Mouse (Mus musculus) megakaryocyte, embryonic 14.5 days (primary cell): ENCODE data around the gene Klk8. TPM values are rescaled to one million over a fixed set of nuclear protein-coding genes. Genes with fewer than 3 reads are reported as not detected.

Source experiments
- H3K27me3 ChIP-seq: replicated peaks from 2 replicates; pipeline ENCODE3; 2012; ENCODE audit warnings: inconsistent platforms
- H3K36me3 ChIP-seq: replicated peaks from 2 replicates; pipeline ENCODE3; 2012; ENCODE audit warnings: low read length, inconsistent platforms, mixed read lengths
- H3K4me1 ChIP-seq: 2 replicates; pipeline ENCODE4 v1.6.1; 2012; ENCODE audit warnings: inconsistent platforms
- H3K4me3 ChIP-seq: replicated peaks from 2 replicates; pipeline ENCODE3; 2012; ENCODE audit warnings: moderate library complexity, mild to moderate bottlenecking, inconsistent platforms
- H3K9me3 ChIP-seq: 2 replicates; pipeline ENCODE4 v1.6.1; 2012; ENCODE audit warnings: inconsistent platforms
- FLI1 ChIP-seq: IDR thresholded peaks from 2 replicates; pipeline ENCODE4 v1.6.1; 2012; ENCODE audit warnings: low read length, inconsistent platforms, mixed read lengths
- GATA1 ChIP-seq: IDR thresholded peaks from 3 replicates; pipeline ENCODE4 v1.6.1; 2012; ENCODE audit warnings: mixed read lengths, low read length, inconsistent platforms, borderline replicate concordance
- polyA plus RNA-seq: library from polyadenylated mRNA; stranded (reverse); fragments of >175 nt; gene quantifications from 2 replicates; pipeline ENCODE4 v1.2.3, GENCODE M21; 2012; ENCODE audit warnings: low replicate concordance; ENCODE audit not compliant: insufficient read depth

The Klk8 gene
- 4.3 and 26.2 TPM in 2 replicates for polyA plus RNA-seq

DNA sequence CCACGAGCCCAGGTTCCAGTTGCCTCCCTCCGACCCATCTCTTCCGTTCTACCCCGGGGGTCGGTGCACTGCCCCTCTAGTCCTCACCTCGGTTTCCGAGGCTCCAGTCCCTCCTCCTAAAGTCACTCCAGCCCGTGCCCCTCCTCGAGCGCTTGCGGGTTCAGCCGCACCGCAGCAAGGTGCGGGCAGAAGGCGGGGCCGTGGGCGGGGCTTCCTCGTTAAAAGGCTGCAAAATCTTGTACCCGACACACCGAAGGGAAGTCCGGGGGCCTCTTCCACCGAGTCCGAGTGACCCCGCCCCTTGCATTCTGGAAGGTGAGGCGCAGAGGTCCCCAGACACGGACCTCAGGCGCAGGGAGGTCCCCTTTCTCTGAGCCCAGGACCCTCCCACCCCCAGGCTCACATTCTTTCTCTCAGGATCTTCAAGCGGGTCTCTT lies at the start of gene Klk8:
Gene Klk8, plus strand, starts transcription at position 245 of the 437 bp plus-strand sequence.
- TF ChIP-seq FLI1 (no peak), GATA1 (no peak)
- H3K27me3 ChIP-seq: peaks cover 50% of the 10 kb centered on the region
- no peaks in the 10 kb centered on the region for H3K36me3 ChIP-seq
- H3K4me1 ChIP-seq: peaks cover 26% of the 10 kb centered on the region
- peak within 1 kb of the TSS; percentile 89 for H3K4me3 ChIP-seq
- no peaks in the 10 kb centered on the region for H3K9me3 ChIP-seq

DNA sequence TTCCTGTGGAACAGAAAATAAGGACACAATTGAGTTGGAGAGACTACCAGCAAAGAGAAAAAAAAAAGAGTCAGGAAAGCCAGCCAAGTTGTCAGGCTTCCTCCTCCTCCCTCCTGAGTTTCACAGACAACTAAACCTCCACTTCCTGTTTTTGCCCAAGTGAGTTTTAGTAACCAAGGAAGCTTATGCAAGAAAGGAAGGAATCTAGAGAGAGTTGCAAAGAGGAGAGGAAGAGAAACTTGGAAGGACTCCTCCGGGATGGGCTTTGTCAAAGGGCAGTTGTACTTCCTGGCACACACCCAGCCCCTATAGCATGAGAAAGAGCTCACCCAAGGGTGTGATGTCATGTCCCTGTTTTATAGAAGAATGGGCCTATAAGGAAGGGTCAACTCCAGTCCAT lies 49.6 kb upstream of the Klk8 start:
- H3K36me3 ChIP-seq: no peaks in the 10 kb centered on the region
- no peak overlapping the region for H3K4me3 ChIP-seq
- H3K27me3 ChIP-seq: no peaks in the 10 kb centered on the region
- H3K4me1 ChIP-seq: peaks cover 7% of the 10 kb centered on the region; the same call in 1 of the 2 replicates
- no peaks in the 10 kb centered on the region for H3K9me3 ChIP-seq
- TF ChIP-seq FLI1 (no peak), GATA1 (no peak)

DNA sequence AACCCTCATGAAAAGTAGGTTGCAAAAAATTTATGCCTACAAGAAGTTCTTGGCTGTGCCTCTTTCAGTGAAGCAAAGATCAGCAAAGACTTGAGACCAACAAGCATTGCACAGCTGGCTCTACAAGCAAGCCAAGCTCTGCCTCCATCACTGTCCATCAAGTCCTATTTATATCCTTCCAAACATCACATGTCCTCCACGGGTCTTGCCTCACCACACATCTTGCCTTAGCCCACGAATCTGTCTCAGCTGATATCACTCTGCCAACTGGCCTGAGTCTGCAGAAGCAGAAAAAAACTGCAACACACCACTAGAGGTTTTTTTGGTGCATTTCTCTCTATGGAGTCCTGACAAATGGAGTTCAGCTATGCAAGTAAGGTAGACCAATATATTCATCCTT lies 44.6 kb upstream of the Klk8 start:
- TF ChIP-seq GATA1 (no peak), FLI1 (no peak)

DNA sequence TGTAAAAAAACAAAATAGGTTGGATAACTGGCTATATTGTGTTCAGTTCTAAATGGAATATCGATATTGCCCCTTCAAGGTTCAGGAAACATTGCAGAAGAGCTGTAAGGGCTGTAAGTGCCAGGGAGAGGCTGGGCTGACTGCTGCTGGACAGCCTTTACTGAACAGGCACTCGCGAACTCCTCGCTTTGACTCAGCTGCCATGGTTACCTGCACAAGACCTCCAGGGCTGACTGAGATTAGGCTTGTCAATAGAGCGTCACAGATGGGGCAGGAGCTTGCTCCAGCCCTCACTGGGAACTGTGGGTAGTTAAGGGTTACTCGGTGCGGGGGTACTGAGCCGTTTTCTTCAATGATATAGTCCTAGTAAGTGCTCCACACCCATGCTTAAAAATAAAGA lies 30.9 kb upstream of the Klk8 start:
- 0 out of 2 replicates have a peak, but pooled peaks cover 6% of the 10 kb centered on the region for H3K9me3 ChIP-seq
- H3K27me3 ChIP-seq: no peaks in the 10 kb centered on the region
- H3K36me3 ChIP-seq: no peaks in the 10 kb centered on the region
- no peaks in the 10 kb centered on the region; the same call in 1 of the 2 replicates for H3K4me1 ChIP-seq
- TF ChIP-seq FLI1: no peak
- no peak for TF ChIP-seq GATA1
- no peak overlapping the region for H3K4me3 ChIP-seq

More for the DNA sequence above, 44.6 kb upstream of the Klk8 start:
- no peaks in the 10 kb centered on the region for H3K36me3 ChIP-seq
- H3K4me3 ChIP-seq: no peak overlapping the region
- no peaks in the 10 kb centered on the region for H3K9me3 ChIP-seq
- H3K27me3 ChIP-seq: no peaks in the 10 kb centered on the region
- H3K4me1 ChIP-seq: peaks cover 1% of the 10 kb centered on the region; the same call in 1 of the 2 replicates

DNA sequence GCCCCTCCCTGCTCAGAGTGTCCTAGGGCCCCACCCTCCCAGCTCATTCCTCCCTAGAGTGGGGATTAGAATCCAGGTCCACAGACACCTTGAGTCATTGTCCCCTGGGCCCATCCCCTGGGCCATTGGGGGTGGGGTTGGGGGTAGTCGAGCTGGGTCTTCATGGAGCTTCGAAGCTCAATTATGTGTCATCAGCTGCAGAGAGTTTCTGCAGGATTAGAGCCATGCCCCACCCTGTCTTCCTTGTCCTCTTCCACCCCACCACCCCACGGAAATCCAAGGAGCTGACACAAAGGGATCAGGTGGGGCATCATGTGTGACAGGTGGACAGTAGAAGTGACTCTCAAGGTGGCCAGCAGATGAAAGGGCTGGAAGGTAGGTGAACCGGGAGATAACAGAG lies 28.8 kb upstream of the Klk8 start, which contains the start of gene Klk12:
Gene Klk12, plus strand, starts transcription at position 301 of the 400 bp plus-strand sequence.
- Histone ChIP-seq H3K4me1 (no peaks in the 10 kb centered on the region), H3K36me3 (no peaks in the 10 kb centered on the region), H3K27me3 (no peaks in the 10 kb centered on the region), H3K9me3 (0 out of 2 replicates have a peak, but pooled peaks cover 6% of the 10 kb centered on the region), H3K4me3 (no peak within 1 kb of the TSS)
- TF ChIP-seq FLI1 (no peak), GATA1 (no peak)

DNA sequence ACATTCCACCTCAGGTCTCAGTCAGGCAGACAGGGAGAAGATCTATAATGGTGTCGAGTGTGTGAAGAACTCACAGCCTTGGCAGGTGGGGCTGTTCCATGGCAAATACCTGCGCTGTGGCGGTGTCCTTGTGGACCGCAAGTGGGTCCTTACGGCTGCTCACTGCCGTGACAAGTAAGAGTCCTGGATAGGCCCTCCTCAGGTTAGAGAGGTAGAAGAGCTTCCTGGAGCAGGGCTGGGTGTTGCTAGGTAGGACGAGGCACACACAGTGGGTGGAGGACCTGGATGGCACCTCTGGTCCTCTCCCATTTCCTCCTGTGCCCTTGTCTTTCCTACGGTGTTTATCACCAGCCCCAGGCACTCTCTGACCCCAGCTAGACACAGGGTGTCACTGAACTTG lies 27.7 kb upstream of the Klk8 start:
- Histone ChIP-seq H3K36me3 (no peaks in the 10 kb centered on the region), H3K9me3 (0 out of 2 replicates have a peak, but pooled peaks cover 6% of the 10 kb centered on the region), H3K4me3 (no peak overlapping the region), H3K27me3 (no peaks in the 10 kb centered on the region), H3K4me1 (no peaks in the 10 kb centered on the region)
- no peak for TF ChIP-seq FLI1
- no peak for TF ChIP-seq GATA1

DNA sequence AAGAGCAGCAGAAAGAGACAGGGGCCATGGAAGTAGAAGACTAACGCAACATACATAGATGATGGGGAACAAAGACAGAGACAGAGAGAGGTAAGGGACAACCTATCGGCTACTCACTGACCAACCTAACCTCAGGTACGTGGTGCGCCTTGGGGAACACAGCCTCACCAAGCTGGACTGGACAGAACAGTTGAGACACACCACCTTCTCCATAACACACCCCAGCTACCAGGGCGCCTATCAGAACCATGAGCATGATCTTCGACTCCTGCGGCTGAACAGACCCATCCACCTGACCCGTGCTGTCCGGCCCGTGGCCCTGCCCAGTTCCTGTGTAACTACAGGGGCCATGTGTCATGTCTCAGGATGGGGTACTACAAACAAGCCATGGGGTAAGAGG lies 26.7 kb upstream of the Klk8 start:
- Histone ChIP-seq H3K4me3 (no peak overlapping the region), H3K9me3 (0 out of 2 replicates have a peak, but pooled peaks cover 6% of the 10 kb centered on the region), H3K4me1 (no peaks in the 10 kb centered on the region), H3K27me3 (no peaks in the 10 kb centered on the region), H3K36me3 (no peaks in the 10 kb centered on the region)
- TF ChIP-seq FLI1: no peak

DNA sequence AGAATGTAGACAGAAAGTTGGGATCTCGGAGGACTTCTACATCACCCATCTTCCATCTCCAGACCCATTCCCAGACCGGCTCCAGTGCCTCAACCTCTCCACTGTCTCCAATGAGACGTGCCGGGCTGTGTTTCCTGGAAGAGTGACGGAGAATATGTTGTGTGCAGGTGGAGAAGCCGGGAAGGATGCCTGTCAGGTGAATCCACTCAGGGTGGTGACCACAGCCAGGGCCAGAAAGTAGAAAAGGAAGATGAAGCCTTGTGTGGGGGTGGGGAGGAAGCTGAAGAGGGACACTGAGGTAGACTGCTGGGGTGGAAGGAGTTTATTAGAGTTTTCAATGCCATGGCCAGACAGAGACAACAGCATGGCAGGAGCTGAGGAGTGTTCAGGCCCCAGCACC lies 25.5 kb upstream of the Klk8 start:
- H3K27me3 ChIP-seq: no peaks in the 10 kb centered on the region
- TF ChIP-seq FLI1 (no peak), GATA1 (no peak)
- no peaks in the 10 kb centered on the region for H3K36me3 ChIP-seq
- no peaks in the 10 kb centered on the region for H3K4me1 ChIP-seq
- 0 out of 2 replicates have a peak, but pooled peaks cover 6% of the 10 kb centered on the region for H3K9me3 ChIP-seq
- H3K4me3 ChIP-seq: no peak overlapping the region

DNA sequence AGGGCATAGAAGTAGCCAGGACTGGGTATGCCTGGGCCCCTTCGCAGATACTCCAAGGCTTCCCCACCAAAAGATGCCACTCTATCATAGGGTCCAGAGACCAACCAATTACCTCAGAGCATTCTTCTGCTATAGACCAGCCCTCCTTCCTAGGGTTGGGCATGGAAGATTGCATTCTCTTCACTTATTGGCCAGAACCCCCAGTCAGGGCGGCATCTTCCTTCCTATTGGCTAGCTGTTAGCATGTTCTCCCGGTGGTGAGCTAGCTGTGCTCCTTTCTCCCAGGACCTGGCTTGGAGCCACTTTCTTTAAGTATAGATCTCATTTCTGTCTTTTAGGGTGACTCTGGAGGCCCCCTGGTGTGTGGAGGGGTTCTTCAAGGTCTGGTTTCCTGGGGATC lies 24.5 kb upstream of the Klk8 start:
- Histone ChIP-seq H3K4me1 (no peaks in the 10 kb centered on the region), H3K9me3 (0 out of 2 replicates have a peak, but pooled peaks cover 6% of the 10 kb centered on the region), H3K4me3 (no peak overlapping the region), H3K27me3 (peaks cover 2% of the 10 kb centered on the region), H3K36me3 (no peaks in the 10 kb centered on the region)
- no peak for TF ChIP-seq GATA1
- TF ChIP-seq FLI1: no peak

DNA sequence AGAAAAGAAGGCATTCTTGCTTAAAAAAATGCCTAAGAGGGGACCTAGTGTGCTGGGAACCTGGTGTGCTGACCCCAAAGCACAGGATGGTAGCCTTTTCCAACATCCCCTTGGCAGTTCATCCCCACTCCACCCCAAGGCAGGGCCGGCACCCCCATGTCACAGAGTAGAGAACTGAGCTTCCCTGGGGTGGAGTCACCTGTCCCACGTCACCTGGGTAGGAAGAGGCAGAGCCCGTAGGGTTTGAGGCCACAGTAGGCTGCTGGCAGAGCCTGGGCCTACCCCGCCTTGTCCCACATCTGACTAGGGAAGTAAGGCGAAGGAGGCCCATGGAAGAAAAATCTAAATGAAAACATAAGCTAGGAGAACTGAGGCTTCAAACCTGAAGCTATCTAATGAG lies 23.0 kb upstream of the Klk8 start, which contains the start of gene Klk11:
Gene Klk11, plus strand, starts transcription at position 241 of the 400 bp plus-strand sequence.
- H3K27me3 ChIP-seq: peaks cover 6% of the 10 kb centered on the region
- H3K9me3 ChIP-seq: 0 out of 2 replicates have a peak, but pooled peaks cover 6% of the 10 kb centered on the region
- H3K4me1 ChIP-seq: no peaks in the 10 kb centered on the region
- no peak within 1 kb of the TSS for H3K4me3 ChIP-seq
- no peaks in the 10 kb centered on the region for H3K36me3 ChIP-seq
- TF ChIP-seq GATA1: no peak
